Mouse (Mus musculus): ENCODE data around the gene Ccdc167. TPM values are rescaled to one million over a fixed set of nuclear protein-coding genes. Genes with fewer than 3 reads are reported as not detected.

Ccdc167 gene
- polyA plus RNA-seq, 1 experiment from 2014 or later = 18.2 TPM

- 47% methylated on average over 12 of the region's 12 CpGs for WGBS
- ATAC-seq (ENCODE audit: insufficient read depth) (no peak), DNase-seq (no peak)
- Histone ChIP-seq H3K27me3 (ENCODE audit: insufficient read depth, low read length) (no peaks in the 10 kb centered on the region), H3K9me3 (ENCODE audit: low read depth, low read length) (no peaks in the 10 kb centered on the region), H3K36me3 (ENCODE audit: insufficient read depth) (no peaks in the 10 kb centered on the region), H3K4me3 (ENCODE audit: low read depth, low read length) (no peak overlapping the region), H3K4me1 (ENCODE audit: insufficient read depth) (peaks cover 5% of the 10 kb centered on the region; the same call in 1 of the 2 replicates), H3K4me2 (no peak overlapping the region), H3K27ac (ENCODE audit: low read depth) (no peak overlapping the region; the same call in 1 of the 2 replicates), H3K9ac (no peak overlapping the region)
- TF ChIP-seq CTCF (IDR thresholded peaks at IDR 0.05; ENCODE audit: low read depth) = no peak
Measured at GRCm38 (mm10) chr17:29731266-29731952, 14.6 kb upstream of the Ccdc167 start.

GRCm38 (mm10) chr17:29730510-29731265 lies 13.8 kb upstream of the Ccdc167 start:
- no peaks in the 10 kb centered on the region for H3K27me3 ChIP-seq (ENCODE audit: insufficient read depth, low read length)
- H3K9ac ChIP-seq = no peak overlapping the region
- H3K4me2 ChIP-seq = no peak overlapping the region
- H3K4me1 ChIP-seq (ENCODE audit: insufficient read depth) = peaks cover 5% of the 10 kb centered on the region; the same call in 1 of the 2 replicates
- 48% methylated on average over 13 of the region's 13 CpGs for WGBS
- H3K27ac ChIP-seq (ENCODE audit: low read depth) = peak overlapping the region; percentile 2; the same call in 1 of the 2 replicates
- DNase-seq (peak; percentile 59), ATAC-seq (ENCODE audit: insufficient read depth) (no peak; the same call in 1 of the 2 replicates)
- no peaks in the 10 kb centered on the region for H3K36me3 ChIP-seq (ENCODE audit: insufficient read depth)
- no peak overlapping the region for H3K4me3 ChIP-seq (ENCODE audit: low read depth, low read length)
- TF ChIP-seq CTCF (IDR thresholded peaks at IDR 0.05; ENCODE audit: low read depth) = peak; percentile 12; the same call in 1 of the 2 replicates
- no peaks in the 10 kb centered on the region for H3K9me3 ChIP-seq (ENCODE audit: low read depth, low read length)

GRCm38 (mm10) chr17:29728082-29728481 lies 11.2 kb upstream of the Ccdc167 start:
- TF ChIP-seq CTCF (IDR thresholded peaks at IDR 0.05; ENCODE audit: low read depth) = no peak
- Histone ChIP-seq H3K9me3 (ENCODE audit: low read depth, low read length) (no peaks in the 10 kb centered on the region), H3K4me1 (ENCODE audit: insufficient read depth) (peaks cover 5% of the 10 kb centered on the region; the same call in 1 of the 2 replicates), H3K4me3 (ENCODE audit: low read depth, low read length) (no peak overlapping the region), H3K4me2 (no peak overlapping the region), H3K27ac (ENCODE audit: low read depth) (no peak overlapping the region), H3K36me3 (ENCODE audit: insufficient read depth) (no peaks in the 10 kb centered on the region), H3K9ac (no peak overlapping the region), H3K27me3 (ENCODE audit: insufficient read depth, low read length) (no peaks in the 10 kb centered on the region)
- ATAC-seq (ENCODE audit: insufficient read depth) (no peak), DNase-seq (no peak)
- WGBS = 53% methylated on average over 7 of the region's 8 CpGs

GRCm38 (mm10) chr17:29725027-29725620 lies 8.3 kb upstream of the Ccdc167 start:
- Histone ChIP-seq H3K27me3 (ENCODE audit: insufficient read depth, low read length) (no peaks in the 10 kb centered on the region), H3K4me2 (no peak overlapping the region), H3K27ac (ENCODE audit: low read depth) (no peak overlapping the region), H3K4me1 (ENCODE audit: insufficient read depth) (no peaks in the 10 kb centered on the region), H3K9ac (no peak overlapping the region), H3K36me3 (ENCODE audit: insufficient read depth) (no peaks in the 10 kb centered on the region), H3K4me3 (ENCODE audit: low read depth, low read length) (no peak overlapping the region), H3K9me3 (ENCODE audit: low read depth, low read length) (no peaks in the 10 kb centered on the region)
- DNase-seq (no peak), ATAC-seq (ENCODE audit: insufficient read depth) (no peak)
- WGBS = 74% methylated on average over 6 of the region's 6 CpGs
- no peak for TF ChIP-seq CTCF (IDR thresholded peaks at IDR 0.05; ENCODE audit: low read depth)

- DNase-seq = no peak
- no peaks in the 10 kb centered on the region for H3K9me3 ChIP-seq (ENCODE audit: low read depth, low read length)
- H3K4me3 ChIP-seq (ENCODE audit: low read depth, low read length) = no peak overlapping the region
- H3K4me1 ChIP-seq (ENCODE audit: insufficient read depth) = no peaks in the 10 kb centered on the region
- WGBS = 77% methylated on average over 6 of the region's 6 CpGs
- no peaks in the 10 kb centered on the region for H3K36me3 ChIP-seq (ENCODE audit: insufficient read depth)
- no peaks in the 10 kb centered on the region for H3K27me3 ChIP-seq (ENCODE audit: insufficient read depth, low read length)
- no peak overlapping the region for H3K27ac ChIP-seq (ENCODE audit: low read depth)
- no peak for TF ChIP-seq CTCF (IDR thresholded peaks at IDR 0.05; ENCODE audit: low read depth)
- H3K9ac ChIP-seq = no peak overlapping the region
- ATAC-seq (ENCODE audit: insufficient read depth) = no peak
- no peak overlapping the region for H3K4me2 ChIP-seq
Measured at GRCm38 (mm10) chr17:29724610-29725009, 7.8 kb upstream of the Ccdc167 start.

- no peak overlapping the region for H3K4me3 ChIP-seq (ENCODE audit: low read depth, low read length)
- H3K4me1 ChIP-seq (ENCODE audit: insufficient read depth) = peaks cover 7% of the 10 kb centered on the region
- no peaks in the 10 kb centered on the region for H3K36me3 ChIP-seq (ENCODE audit: insufficient read depth)
- H3K27ac ChIP-seq (ENCODE audit: low read depth) = no peak overlapping the region
- no peak for DNase-seq
- no peak for ATAC-seq (ENCODE audit: insufficient read depth)
- H3K9ac ChIP-seq = no peak overlapping the region; the same call in 1 of the 2 replicates
- H3K9me3 ChIP-seq (ENCODE audit: low read depth, low read length) = no peaks in the 10 kb centered on the region
- H3K27me3 ChIP-seq (ENCODE audit: insufficient read depth, low read length) = no peaks in the 10 kb centered on the region
- no peak for TF ChIP-seq CTCF (IDR thresholded peaks at IDR 0.05; ENCODE audit: low read depth)
- WGBS = 47% methylated on average over 11 of the region's 11 CpGs
- no peak overlapping the region for H3K4me2 ChIP-seq
Measured at GRCm38 (mm10) chr17:29720755-29721365, 4.0 kb upstream of the Ccdc167 start.

Measured in lung, embryonic 14.5 days (tissue).